ENCODE assay signal across 8 mouse cellular contexts in the genomic region with DNA sequence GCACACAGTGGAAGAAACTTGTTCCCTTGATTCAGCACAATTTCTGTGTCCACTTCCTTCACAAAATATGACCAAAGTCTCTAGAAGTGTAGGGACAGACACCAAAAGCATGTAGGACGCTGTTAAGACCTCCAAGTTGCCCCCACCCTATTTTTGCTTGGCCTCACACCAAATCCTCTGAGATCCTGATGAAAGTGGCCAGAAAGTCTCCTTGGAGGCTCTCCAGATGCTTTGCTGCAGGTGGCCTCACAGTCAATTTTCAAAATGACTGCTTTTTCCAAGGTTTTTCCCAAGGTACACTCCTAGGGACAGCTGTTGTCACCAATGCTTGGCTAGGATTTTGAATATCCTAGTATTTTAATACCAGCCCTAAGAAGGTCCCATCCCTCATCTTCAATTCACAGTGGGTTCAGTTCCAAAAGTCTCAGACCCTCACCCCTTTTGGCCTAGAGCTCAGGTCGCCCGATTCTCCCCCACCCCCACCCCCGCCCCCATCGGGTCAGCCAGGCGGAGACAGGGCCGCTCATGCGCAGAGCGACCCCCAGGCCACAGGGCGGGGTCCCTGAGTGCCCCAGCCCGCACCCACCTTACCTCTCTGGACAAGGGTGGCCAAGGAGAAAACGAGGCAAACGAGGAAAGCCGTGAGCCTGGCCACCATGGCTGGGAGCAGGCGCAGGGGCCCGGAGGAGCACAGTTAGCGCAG. TPM values are rescaled to one million over a fixed set of nuclear protein-coding genes. Genes with fewer than 3 reads are reported as not detected.
A peak's percentile ranks its signal among the peaks of the same experiment; 100 is the strongest.
DNase-seq lines count a peak whose midpoint lies in the region; ATAC-seq and TF ChIP-seq lines count a peak whose summit lies in the region.

No protein-coding gene starts in this region.

- H3K4me3 ChIP-seq in C2C12 (ENCODE audit: insufficient read depth, poor library complexity, severe bottlenecking) (peak overlapping the region; percentile 39), myocyte (peak overlapping the region; percentile 42)
- H3K4me3 ChIP-seq in embryonic facial prominence, embryonic 10.5 days, result peak overlapping the region; percentile 65
- peak overlapping the region; percentile 54 for H3K4me3 ChIP-seq in intestine, embryonic 15.5 days (replicated peaks)

- H3ac ChIP-seq in C2C12 (ENCODE audit: control insufficient read depth, insufficient read length, low read depth) (peak overlapping the region; percentile 77), myocyte (ENCODE audit: control insufficient read depth, insufficient read length) (no peak overlapping the region)

- ATAC-seq in intestine, embryonic 15.5 days, result peak; percentile 84

- H3K27me3 ChIP-seq in C2C12 (ENCODE audit: control insufficient read depth, insufficient read depth, insufficient read length) (no peaks in the 10 kb centered on the region), myocyte (ENCODE audit: control insufficient read depth, insufficient read depth, insufficient read length) (no peaks in the 10 kb centered on the region)
- peaks cover 14% of the 10 kb centered on the region; the same call in 1 of the 2 replicates for H3K27me3 ChIP-seq in embryonic facial prominence, embryonic 10.5 days (replicated peaks; ENCODE audit: low read depth, poor library complexity, severe bottlenecking)
- no peaks in the 10 kb centered on the region for H3K27me3 ChIP-seq in intestine, embryonic 15.5 days (replicated peaks)

- H3K9ac ChIP-seq in intestine, embryonic 15.5 days, result peak overlapping the region; percentile 59

- no peak for TF ChIP-seq CTCF in C2C12 (IDR thresholded peaks at IDR 0.05; ENCODE audit: control insufficient read depth, insufficient read depth, insufficient read length)

- H3K36me3 ChIP-seq in C2C12 (ENCODE audit: control insufficient read depth, insufficient read depth) (no peaks in the 10 kb centered on the region), myocyte (ENCODE audit: control insufficient read depth, insufficient read depth) (no peaks in the 10 kb centered on the region)
- no peaks in the 10 kb centered on the region for H3K36me3 ChIP-seq in embryonic facial prominence, embryonic 10.5 days (replicated peaks)
- no peaks in the 10 kb centered on the region for H3K36me3 ChIP-seq in intestine, embryonic 15.5 days

- H3K27ac ChIP-seq in embryonic facial prominence, embryonic 10.5 days (replicated peaks), result peak overlapping the region; percentile 92
- H3K27ac ChIP-seq in intestine, embryonic 15.5 days, result peak overlapping the region; percentile 83

- WGBS in embryonic facial prominence, embryonic 10.5 days, result 15% methylated on average over 17 of the region's 17 CpGs
- WGBS in intestine, embryonic 15.5 days, result 21% methylated on average over 17 of the region's 17 CpGs

- peak overlapping the region; percentile 66 for H3K4me2 ChIP-seq in intestine, embryonic 15.5 days (replicated peaks)
- peak overlapping the region; percentile 70 for H3K4me2 ChIP-seq in myocyte (ENCODE audit: low read depth)

- peaks cover 9% of the 10 kb centered on the region for H3K4me1 ChIP-seq in embryonic facial prominence, embryonic 10.5 days
- H3K4me1 ChIP-seq in intestine, embryonic 15.5 days (replicated peaks), result no peaks in the 10 kb centered on the region

- no peaks in the 10 kb centered on the region for H3K9me3 ChIP-seq in embryonic facial prominence, embryonic 10.5 days
- H3K9me3 ChIP-seq in intestine, embryonic 15.5 days, result no peaks in the 10 kb centered on the region

- peak; percentile 34 for TF ChIP-seq POLR2A in myocyte (IDR thresholded peaks at IDR 0.05; ENCODE audit: insufficient read length, low read depth)

- H3K79me2 ChIP-seq in C2C12 (ENCODE audit: control insufficient read depth, insufficient read depth), result peaks cover 12% of the 10 kb centered on the region
- peaks cover 5% of the 10 kb centered on the region for H3K79me2 ChIP-seq in myocyte (ENCODE audit: control insufficient read depth, insufficient read depth)

- DNase-seq in frontal cortex, postnatal 36 days (ENCODE audit: low spot score in 2 of 2), result peak; percentile 1 to 2
- DNase-seq in frontal cortex, postnatal 14 days (ENCODE audit: low spot score in 2 of 2), result no peak
- DNase-seq in embryonic facial prominence, embryonic 10.5 days (ENCODE audit: low spot score), result no peak
- DNase-seq in spleen, adult 12 weeks (ENCODE audit: low spot score), result no peak
- DNase-seq in yolk sac, embryonic 10.5 days (ENCODE audit: low spot score), result no peak

- H3K79me3 ChIP-seq in C2C12 (ENCODE audit: low read depth), result peaks cover 8% of the 10 kb centered on the region

TF ChIP-seq in C2C12, 6 proteins besides CTCF, POLR2A, EP300 and RAD21:
- TF ChIP-seq USF1 (IDR thresholded peaks at IDR 0.05; ENCODE audit: low read depth), result no peak
- TF ChIP-seq MYOG (IDR thresholded peaks at IDR 0.05; ENCODE audit: control insufficient read depth, extremely low read depth, insufficient read length), result no peak
- TF ChIP-seq FOSL1 (IDR thresholded peaks at IDR 0.05; ENCODE audit: insufficient read depth, low read length, poor library complexity, severe bottlenecking), result no peak
- no peak for TF ChIP-seq MAX (IDR thresholded peaks at IDR 0.05)
- no peak for TF ChIP-seq CEBPB (IDR thresholded peaks at IDR 0.05; ENCODE audit: low read depth)
- no peak for TF ChIP-seq MYOD1 (IDR thresholded peaks at IDR 0.05; ENCODE audit: control insufficient read depth, insufficient read length, low read depth)

TF ChIP-seq in myocyte, 11 proteins besides CTCF, POLR2A, EP300 and RAD21:
- TF ChIP-seq TCF12 (IDR thresholded peaks at IDR 0.05; ENCODE audit: insufficient read depth, poor library complexity, severe bottlenecking) (no peak), MYOD1 (IDR thresholded peaks at IDR 0.05; ENCODE audit: control insufficient read depth in 1 of 3, insufficient read length in 2 of 3, low read depth in 2 of 3) (no peak), CEBPB (IDR thresholded peaks at IDR 0.05; ENCODE audit: insufficient read depth, poor library complexity, severe bottlenecking) (no peak), MYOG (IDR thresholded peaks at IDR 0.05; ENCODE audit: control insufficient read depth in 1 of 3, insufficient read depth in 1 of 3, insufficient read length in 2 of 3, low read depth in 2 of 3) (no peak), USF1 (IDR thresholded peaks at IDR 0.05; ENCODE audit: low read depth) (no peak), POLR2AphosphoS2 (IDR thresholded peaks at IDR 0.05; ENCODE audit: insufficient read length, low read depth) (no peak), MAX (IDR thresholded peaks at IDR 0.05; ENCODE audit: low read depth) (no peak), SRF (IDR thresholded peaks at IDR 0.05; ENCODE audit: control insufficient read depth, insufficient read length, low read depth) (no peak), E2F4 (IDR thresholded peaks at IDR 0.05; ENCODE audit: insufficient read depth) (no peak), TCF3 (IDR thresholded peaks at IDR 0.05; ENCODE audit: insufficient read length, low read depth) (no peak), REST (IDR thresholded peaks at IDR 0.05; ENCODE audit: insufficient read depth, insufficient read length) (no peak)

RNA-seq across cellular contexts. Expression of gene Cd99l2, which starts 0.6 kb away (rescaled TPM):
- 22.5 TPM for polyA plus RNA-seq in C2C12 (2012; fragmentation: generic; extraction: Trizol)
- polyA plus RNA-seq in embryonic facial prominence, embryonic 10.5 days (2016; fragmentation: Nextera tagmentation; extraction: Ambion mirVana), result 18.9 and 19.3 TPM in 2 replicates
- 24.9 and 25.6 TPM in 2 replicates for polyA plus RNA-seq in intestine, embryonic 15.5 days (2015; fragmentation: Nextera tagmentation; extraction: Ambion mirVana)
- polyA plus RNA-seq in myocyte (2012; fragmentation: generic; extraction: Trizol), result 44.6 TPM

Comparison
In these comparisons a context has a peak if more than half of its experiments do, and no peak if none do; other contexts are left out.
1. DNase-seq: peak in frontal cortex, postnatal 36 days (2 of 2); none in frontal cortex, postnatal 14 days (0 of 2), embryonic facial prominence, embryonic 10.5 days (single experiment), spleen, adult 12 weeks (single experiment) and yolk sac, embryonic 10.5 days (single experiment).
2. Peak in every context shown above with its lines, with median percentiles within 50 percentile points of each other: H3K4me3 ChIP-seq.